Mouse (Mus musculus) C2C12 (cell line): ENCODE data around the gene Pgam2.

Experiments used
- CTCF ChIP-seq: IDR thresholded peaks from one replicate; pipeline ENCODE4 v1.5.1; 2011; ENCODE audit not compliant: control insufficient read depth, insufficient read depth, insufficient read length
- MYOD1 ChIP-seq: IDR thresholded peaks from one replicate; pipeline ENCODE4 v1.6.1; 2011; ENCODE audit warnings: low read depth; ENCODE audit not compliant: control insufficient read depth, insufficient read length
- MYOG ChIP-seq: IDR thresholded peaks from one replicate; pipeline ENCODE4 v1.6.1; 2011; ENCODE audit not compliant: control insufficient read depth, insufficient read length; ENCODE audit errors: extremely low read depth

DNA sequence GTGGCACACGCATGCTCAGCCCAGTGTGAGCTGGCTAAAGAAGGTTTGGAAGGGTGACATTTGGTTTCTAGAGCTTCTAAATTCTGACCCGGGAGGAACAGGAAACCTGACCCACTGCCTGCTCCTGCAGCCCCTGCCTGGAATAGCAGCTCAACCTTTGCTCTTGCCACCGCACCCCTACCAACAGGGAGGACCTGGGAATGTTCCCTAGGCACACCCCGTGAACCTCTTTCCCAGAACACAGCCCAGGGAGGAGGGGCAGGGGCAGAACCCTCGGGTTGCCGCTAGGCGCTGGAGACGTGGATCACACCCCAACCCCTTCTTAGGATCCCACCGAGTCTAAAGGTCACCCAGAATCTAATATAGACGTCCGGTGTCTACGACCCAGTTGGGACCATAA, 1.5 kb downstream of the Pgam2 start:
- TF ChIP-seq CTCF, result no peak
- no peak for TF ChIP-seq MYOD1
- TF ChIP-seq MYOG, result no peak
